Mouse (Mus musculus) embryonic fibroblast, embryonic 13.5 days (primary cell): ENCODE data around the gene Sidt1. TPM values are rescaled to one million over a fixed set of nuclear protein-coding genes. Genes with fewer than 3 reads are reported as not detected.

ENCODE experiments used
- H3K27ac ChIP-seq: 2 replicates; pipeline ENCODE4 v1.5.1; 2012; ENCODE audit warnings: low read length, control low read depth, inconsistent platforms; ENCODE audit not compliant: insufficient read depth
- H3K4me1 ChIP-seq: 2 replicates; pipeline ENCODE4 v1.6.1; 2011; ENCODE audit warnings: low read length; ENCODE audit not compliant: control insufficient read depth, insufficient read depth
- H3K4me3 ChIP-seq: 2 replicates; pipeline ENCODE4 v1.5.1; 2011; ENCODE audit warnings: mild to moderate bottlenecking, control low read depth, low read length; ENCODE audit not compliant: insufficient read depth
- CTCF ChIP-seq: IDR thresholded peaks from 2 replicates; pipeline ENCODE4 v1.5.1; 2011; ENCODE audit warnings: mild to moderate bottlenecking, control low read depth, low read length, moderate library complexity, borderline replicate concordance; ENCODE audit not compliant: insufficient read depth
- POLR2A ChIP-seq: IDR thresholded peaks from 2 replicates; pipeline ENCODE4 v1.6.1; 2011; ENCODE audit warnings: low read depth, mild to moderate bottlenecking, control low read depth, low read length, moderate library complexity
- polyA plus RNA-seq: library from polyadenylated mRNA; stranded (reverse); fragments of >200 nt; gene quantifications from 2 replicates; pipeline ENCODE4 v1.2.4, GENCODE M21; 2011; ENCODE audit warnings: low read depth; ENCODE audit not compliant: missing spikeins, insufficient read length

The Sidt1 gene
- polyA plus RNA-seq, 1 experiment, result not detected

DNA sequence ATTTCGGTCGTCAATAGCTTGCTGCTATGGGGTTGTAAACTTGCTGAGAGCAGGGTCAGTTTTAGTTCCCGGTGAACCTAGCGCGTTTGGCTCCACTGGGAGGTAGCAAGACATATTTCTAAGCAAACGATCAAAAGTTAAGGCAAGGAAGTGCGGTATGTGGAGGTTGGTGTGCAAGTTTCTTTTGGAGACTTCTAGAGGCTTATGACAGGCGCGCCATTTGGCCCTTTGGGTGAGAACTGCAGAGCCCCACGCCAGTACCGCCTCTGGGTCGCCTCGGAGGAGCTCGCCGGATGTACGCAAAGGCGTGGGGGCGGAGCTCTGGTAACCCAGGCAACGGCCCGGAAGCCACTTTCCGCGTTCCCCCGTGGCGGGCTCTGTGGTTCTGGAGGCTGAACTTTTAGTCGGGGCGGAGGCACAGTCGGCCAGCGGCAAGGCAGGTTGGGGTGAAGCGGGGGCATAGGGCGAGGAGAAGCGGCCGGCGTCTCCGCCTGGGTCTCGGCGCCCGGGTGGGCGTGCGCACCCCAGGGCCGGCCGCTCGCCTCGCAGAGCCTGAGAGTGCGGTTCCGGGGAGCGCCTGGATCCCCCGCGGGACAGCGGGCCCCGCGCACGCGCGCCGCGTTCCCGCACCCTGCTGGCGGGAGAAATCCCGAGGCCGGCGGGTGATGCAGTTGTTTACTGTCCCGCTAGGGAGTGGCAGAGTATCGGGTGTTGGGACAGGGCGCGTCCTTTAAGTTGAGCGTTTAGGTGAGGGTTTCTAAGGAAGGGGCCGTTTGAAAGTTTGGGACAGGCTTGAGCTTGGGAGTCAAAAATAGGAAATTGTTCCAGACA is 14.3 kb upstream of the Sidt1 start, which contains the start of gene Spice1:
TSS of gene Spice1 (plus strand) at position 51 of the 831 bp plus-strand sequence.
- TF ChIP-seq CTCF (0 out of 2 replicates have a peak, but pooled peaks have one; percentile 9), POLR2A (peak; percentile 77)
- peak within 1 kb of the TSS; percentile 54; the same call in 1 of the 2 replicates for H3K27ac ChIP-seq
- H3K4me3 ChIP-seq, result peak within 1 kb of the TSS; percentile 62
- no peaks in the 10 kb centered on the region for H3K4me1 ChIP-seq

DNA sequence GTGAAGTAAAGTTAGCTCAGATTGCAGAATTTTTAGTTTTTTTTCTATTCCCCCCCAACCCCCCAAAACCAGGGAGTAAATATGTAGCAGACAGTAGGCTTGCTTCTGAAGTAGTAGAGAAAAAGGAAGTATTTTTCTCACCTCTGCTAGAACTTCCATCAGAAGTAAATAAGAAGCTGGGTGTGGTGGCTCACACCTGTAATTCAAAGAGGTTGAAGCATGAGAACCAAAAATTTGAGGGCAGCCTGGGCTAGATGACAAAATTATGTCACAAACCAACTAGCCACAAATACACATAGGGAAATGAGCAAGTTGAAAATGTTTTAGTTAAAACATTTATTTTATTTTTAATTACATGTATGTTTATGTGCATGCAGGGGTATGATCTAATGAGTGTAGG is 4.5 kb upstream of the Sidt1 start:
- TF ChIP-seq CTCF (no peak), POLR2A (no peak)
- Histone ChIP-seq H3K4me3 (no peak overlapping the region), H3K4me1 (no peaks in the 10 kb centered on the region), H3K27ac (no peak overlapping the region)

GRCm38 (mm10) chr16:44331995-44332860 is 768 bp downstream of the Sidt1 start:
- no peak for TF ChIP-seq POLR2A
- no peak for TF ChIP-seq CTCF
- no peak overlapping the region for H3K27ac ChIP-seq
- H3K4me3 ChIP-seq, result peak overlapping the region; percentile 47
- no peaks in the 10 kb centered on the region for H3K4me1 ChIP-seq

GRCm38 (mm10) chr16:44331671-44331994 is 1.4 kb downstream of the Sidt1 start:
- H3K27ac ChIP-seq, result no peak overlapping the region
- TF ChIP-seq POLR2A, result no peak
- H3K4me1 ChIP-seq, result no peaks in the 10 kb centered on the region
- H3K4me3 ChIP-seq, result peak overlapping the region; percentile 47; the same call in 1 of the 2 replicates

DNA sequence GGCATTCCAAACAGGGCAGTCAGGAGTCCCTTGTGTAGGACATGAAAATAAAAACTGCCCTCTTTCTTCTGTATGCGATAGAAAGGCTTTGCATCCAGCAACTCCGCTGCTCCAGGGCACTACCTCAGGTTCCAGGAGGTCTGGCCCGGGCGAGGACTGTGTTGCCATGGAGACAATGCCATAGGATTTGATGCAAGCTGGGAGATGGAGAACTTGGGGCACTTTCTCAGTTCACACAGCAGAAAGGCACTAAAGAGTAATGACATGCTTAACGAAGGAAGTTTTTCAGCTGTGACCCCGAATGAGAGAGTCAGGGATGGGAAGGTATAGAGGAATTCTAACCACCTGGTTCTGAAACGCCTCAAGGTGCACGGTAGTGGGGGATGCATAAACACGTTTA is 1.8 kb downstream of the Sidt1 start:
- no peaks in the 10 kb centered on the region for H3K4me1 ChIP-seq
- H3K27ac ChIP-seq, result no peak overlapping the region
- H3K4me3 ChIP-seq, result no peak overlapping the region
- TF ChIP-seq POLR2A, result no peak

- Histone ChIP-seq H3K4me3 (no peak overlapping the region), H3K27ac (no peak overlapping the region), H3K4me1 (no peaks in the 10 kb centered on the region)
- no peak for TF ChIP-seq CTCF
- TF ChIP-seq POLR2A, result no peak
These were observed 2.3 kb downstream of the Sidt1 start for GRCm38 (mm10) chr16:44330657-44331056.

DNA sequence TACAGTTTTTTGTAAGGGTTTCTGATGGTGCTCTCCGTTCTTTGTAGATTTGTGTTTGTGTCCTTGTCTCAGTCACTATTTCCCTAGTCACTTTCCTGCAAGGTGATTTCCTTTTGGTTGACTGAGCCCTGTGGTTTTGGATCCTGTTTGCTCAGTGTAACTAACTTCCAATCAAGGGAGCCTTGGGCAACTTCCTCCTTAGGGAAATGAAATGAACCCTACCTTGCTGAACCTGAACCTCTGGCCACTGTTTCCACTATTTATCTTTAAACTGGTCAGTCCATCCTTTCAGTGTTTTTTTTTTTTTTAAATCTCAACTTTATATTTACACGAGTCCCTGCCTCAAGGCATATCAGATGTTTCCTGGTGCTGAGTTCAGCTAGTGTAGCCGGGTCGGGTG is 4.4 kb downstream of the Sidt1 start:
- H3K4me1 ChIP-seq, result no peaks in the 10 kb centered on the region
- TF ChIP-seq CTCF (no peak), POLR2A (no peak)
- no peak overlapping the region for H3K4me3 ChIP-seq
- H3K27ac ChIP-seq, result no peak overlapping the region

- Histone ChIP-seq H3K4me3 (no peak overlapping the region), H3K27ac (no peak overlapping the region), H3K4me1 (no peaks in the 10 kb centered on the region)
- TF ChIP-seq CTCF (no peak), POLR2A (no peak)
These were observed 12.8 kb downstream of the Sidt1 start for GRCm38 (mm10) chr16:44320232-44320631.

GRCm38 (mm10) chr16:44316350-44316749 is 16.6 kb downstream of the Sidt1 start:
- TF ChIP-seq CTCF, result no peak
- no peak for TF ChIP-seq POLR2A
- no peaks in the 10 kb centered on the region for H3K4me1 ChIP-seq
- H3K4me3 ChIP-seq, result no peak overlapping the region
- no peak overlapping the region for H3K27ac ChIP-seq

GRCm38 (mm10) chr16:44313422-44313821 is 19.6 kb downstream of the Sidt1 start:
- Histone ChIP-seq H3K27ac (no peak overlapping the region), H3K4me1 (no peaks in the 10 kb centered on the region), H3K4me3 (no peak overlapping the region)
- TF ChIP-seq CTCF, result no peak
- no peak for TF ChIP-seq POLR2A
